Mouse (Mus musculus) heart, embryonic 10.5 days (tissue): ENCODE measurements at regions not wholly inside any gene's neighbourhood (a gene's known extent, or its start where the extent isn't known, plus 50 kb on each side); places are given as distances from the start of the nearest gene placed in this dataset.
"Not testable (repeated sequence)": the region's sequence is repeated elsewhere in the genome, so short reads cannot be mapped to it uniquely, and the experiment has no call there.

Experiments used
- DNase-seq: peaks from one replicate; pipeline ENCODE4 v3.0.0-alpha.2; 2017; ENCODE audit warnings: low spot score
- H3K27ac ChIP-seq: fragments of 300-500 bp; sonication (generic); 2 replicates; pipeline ENCODE4 v1.5.1; 2016; ENCODE audit warnings: mild to moderate bottlenecking
- H3K27me3 ChIP-seq: fragments of 300-500 bp; sonication (generic); 2 replicates; pipeline ENCODE4 v1.6.1; 2016; ENCODE audit warnings: mild to moderate bottlenecking; ENCODE audit not compliant: poor library complexity, insufficient read depth, severe bottlenecking
- H3K36me3 ChIP-seq: fragments of 300-500 bp; sonication (generic); 2 replicates; pipeline ENCODE4 v1.6.1; 2016; ENCODE audit warnings: mild to moderate bottlenecking, moderate library complexity
- H3K4me1 ChIP-seq: fragments of 300-500 bp; sonication (generic); 2 replicates; pipeline ENCODE4 v1.6.1; 2016; ENCODE audit warnings: mild to moderate bottlenecking
- H3K4me3 ChIP-seq: fragments of 300-500 bp; sonication (generic); 2 replicates; pipeline ENCODE4 v1.5.1; 2016; ENCODE audit warnings: mild to moderate bottlenecking, moderate library complexity
- H3K9me3 ChIP-seq: fragments of 300-500 bp; sonication (generic); 2 replicates; pipeline ENCODE4 v1.6.1; 2016; ENCODE audit warnings: mild to moderate bottlenecking, moderate library complexity
- WGBS: fragments of 180-500 bp; shearing (Covaris S2); methylation state at CpG from one replicate; pipeline ENCODE4 v1.1.7; 2016; 5-methylcytosine and 5-hydroxymethylcytosine counted together

- 87% methylated on average over 3 of the region's 3 CpGs for WGBS
- no peak overlapping the region for H3K4me3 ChIP-seq
- H3K36me3 ChIP-seq = no peaks in the 10 kb centered on the region
- H3K9me3 ChIP-seq = no peaks in the 10 kb centered on the region
- H3K27me3 ChIP-seq = no peaks in the 10 kb centered on the region
- no peak overlapping the region for H3K27ac ChIP-seq
- DNase-seq = no peak
- H3K4me1 ChIP-seq = no peaks in the 10 kb centered on the region; the same call in 1 of the 2 replicates
These were observed 129.0 kb downstream of the Nucb2 start for GRCm38 (mm10) chr7:116633210-116633609.

GRCm38 (mm10) chr7:116644902-116645650 is 140.9 kb downstream of the Nucb2 start:
- DNase-seq = peak; percentile 70
- WGBS = 52% methylated on average over 10 of the region's 10 CpGs
- Histone ChIP-seq H3K4me3 (no peak overlapping the region), H3K4me1 (no peaks in the 10 kb centered on the region), H3K36me3 (no peaks in the 10 kb centered on the region), H3K27me3 (no peaks in the 10 kb centered on the region), H3K27ac (no peak overlapping the region), H3K9me3 (no peaks in the 10 kb centered on the region)

- Histone ChIP-seq H3K4me1 (no peaks in the 10 kb centered on the region), H3K27ac (no peak overlapping the region), H3K36me3 (no peaks in the 10 kb centered on the region), H3K4me3 (no peak overlapping the region), H3K9me3 (no peaks in the 10 kb centered on the region), H3K27me3 (no peaks in the 10 kb centered on the region)
- peak; percentile 64 for DNase-seq
- 69% methylated on average over 10 of the region's 10 CpGs for WGBS
These were observed 150.3 kb downstream of the Nucb2 start for GRCm38 (mm10) chr7:116654466-116654865.

- H3K36me3 ChIP-seq, H3K27me3 ChIP-seq, DNase-seq, H3K4me3 ChIP-seq, H3K9me3 ChIP-seq, H3K4me1 ChIP-seq, H3K27ac ChIP-seq: not testable (repeated sequence)
- WGBS = 87% methylated on average over 6 of the region's 6 CpGs
These were observed 152.9 kb downstream of the Nucb2 start for GRCm38 (mm10) chr7:116657040-116657439.

- no peaks in the 10 kb centered on the region for H3K27me3 ChIP-seq
- WGBS = 79% methylated on average over 15 of the region's 15 CpGs
- no peak overlapping the region for H3K4me3 ChIP-seq
- H3K9me3 ChIP-seq = no peaks in the 10 kb centered on the region
- no peaks in the 10 kb centered on the region for H3K4me1 ChIP-seq
- no peaks in the 10 kb centered on the region for H3K36me3 ChIP-seq
- no peak overlapping the region for H3K27ac ChIP-seq
- DNase-seq = peak; percentile 68
These were observed 161.4 kb downstream of the Nucb2 start for GRCm38 (mm10) chr7:116665581-116665980.

GRCm38 (mm10) chr7:116674199-116675019 is 170.2 kb downstream of the Nucb2 start:
- DNase-seq = no peak
- Histone ChIP-seq H3K36me3 (no peaks in the 10 kb centered on the region), H3K9me3 (no peaks in the 10 kb centered on the region), H3K4me3 (no peak overlapping the region), H3K4me1 (peaks cover 6% of the 10 kb centered on the region), H3K27me3 (no peaks in the 10 kb centered on the region), H3K27ac (no peak overlapping the region)
- WGBS = 66% methylated on average over 16 of the region's 16 CpGs

- WGBS = 58% methylated on average over 1 of the region's 1 CpGs
- no peak overlapping the region for H3K27ac ChIP-seq
- DNase-seq = no peak
- no peaks in the 10 kb centered on the region for H3K36me3 ChIP-seq
- H3K9me3 ChIP-seq = no peaks in the 10 kb centered on the region
- H3K4me3 ChIP-seq = no peak overlapping the region
- H3K27me3 ChIP-seq = no peaks in the 10 kb centered on the region
- peaks cover 6% of the 10 kb centered on the region for H3K4me1 ChIP-seq
These were observed 172.5 kb downstream of the Nucb2 start for GRCm38 (mm10) chr7:116676696-116677095.

GRCm38 (mm10) chr7:116679195-116679594 is 175.0 kb downstream of the Nucb2 start:
- no peaks in the 10 kb centered on the region for H3K36me3 ChIP-seq
- H3K27me3 ChIP-seq = no peaks in the 10 kb centered on the region
- H3K27ac ChIP-seq = no peak overlapping the region
- WGBS = 76% methylated on average over 4 of the region's 4 CpGs
- H3K4me3 ChIP-seq = no peak overlapping the region
- no peaks in the 10 kb centered on the region for H3K9me3 ChIP-seq
- no peak for DNase-seq
- peaks cover 6% of the 10 kb centered on the region for H3K4me1 ChIP-seq

- Histone ChIP-seq H3K4me3 (no peak overlapping the region), H3K27ac (no peak overlapping the region), H3K36me3 (no peaks in the 10 kb centered on the region), H3K9me3 (no peaks in the 10 kb centered on the region), H3K4me1 (no peaks in the 10 kb centered on the region), H3K27me3 (no peaks in the 10 kb centered on the region)
- 78% methylated on average over 3 of the region's 3 CpGs for WGBS
- DNase-seq = no peak
These were observed 176.4 kb downstream of the Nucb2 start for GRCm38 (mm10) chr7:116680523-116680922.

GRCm38 (mm10) chr7:116681268-116681667 is 177.1 kb downstream of the Nucb2 start:
- Histone ChIP-seq H3K36me3 (no peaks in the 10 kb centered on the region), H3K4me1 (no peaks in the 10 kb centered on the region), H3K27me3 (no peaks in the 10 kb centered on the region), H3K4me3 (no peak overlapping the region), H3K27ac (no peak overlapping the region), H3K9me3 (no peaks in the 10 kb centered on the region)
- no peak for DNase-seq
- WGBS = 65% methylated on average over 8 of the region's 8 CpGs

- Histone ChIP-seq H3K36me3 (no peaks in the 10 kb centered on the region), H3K4me3 (no peak overlapping the region), H3K4me1 (no peaks in the 10 kb centered on the region), H3K9me3 (no peaks in the 10 kb centered on the region), H3K27ac (no peak overlapping the region), H3K27me3 (no peaks in the 10 kb centered on the region)
- WGBS = 71% methylated on average over 2 of the region's 2 CpGs
- DNase-seq = no peak
These were observed 196.2 kb downstream of the Nucb2 start for GRCm38 (mm10) chr7:116700409-116700808.

GRCm38 (mm10) chr7:116701466-116702342 is 197.5 kb downstream of the Nucb2 start:
- Histone ChIP-seq H3K27me3 (no peaks in the 10 kb centered on the region), H3K4me1 (no peaks in the 10 kb centered on the region), H3K9me3 (no peaks in the 10 kb centered on the region), H3K27ac (no peak overlapping the region), H3K36me3 (no peaks in the 10 kb centered on the region), H3K4me3 (no peak overlapping the region)
- 43% methylated on average over 14 of the region's 14 CpGs for WGBS
- DNase-seq = peak; percentile 82

- no peak overlapping the region for H3K27ac ChIP-seq
- H3K4me1 ChIP-seq = no peaks in the 10 kb centered on the region
- no peaks in the 10 kb centered on the region for H3K27me3 ChIP-seq
- no peak for DNase-seq
- WGBS = 87% methylated on average over 2 of the region's 2 CpGs
- H3K4me3 ChIP-seq = no peak overlapping the region
- H3K9me3 ChIP-seq = no peaks in the 10 kb centered on the region
- no peaks in the 10 kb centered on the region for H3K36me3 ChIP-seq
These were observed 198.4 kb downstream of the Nucb2 start for GRCm38 (mm10) chr7:116702596-116702995.
